Mouse (Mus musculus) erythroblast, embryonic 14.5 days (primary cell): ENCODE results near the gene Slc15a2.

Experiments used
- GATA1 ChIP-seq: IDR thresholded peaks from 2 replicates; pipeline ENCODE4 v1.6.1; 2012; ENCODE audit warnings: low read length, inconsistent platforms, mixed read lengths
- TAL1 ChIP-seq: IDR thresholded peaks from 3 replicates; pipeline ENCODE4 v1.6.1; 2012; ENCODE audit warnings: low read length, inconsistent platforms, mixed read lengths

DNA sequence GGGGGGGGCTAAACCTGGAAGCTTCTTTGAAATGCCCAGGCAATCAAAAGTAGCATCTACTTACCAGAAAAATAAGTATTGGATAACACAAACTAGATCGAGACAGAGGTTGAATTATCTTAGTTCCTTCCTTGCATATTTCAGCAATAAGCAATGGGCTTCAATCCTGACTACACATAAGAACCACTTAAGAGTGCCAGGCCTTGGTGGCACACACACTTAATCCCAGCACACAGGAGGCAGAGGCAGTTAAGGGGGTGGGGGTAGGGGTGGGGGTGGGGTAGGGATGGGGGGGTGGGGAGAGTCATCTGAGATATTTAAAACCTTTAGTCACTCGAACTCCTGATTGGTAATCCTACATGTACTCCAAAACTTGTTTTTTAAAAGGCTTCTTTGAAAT lies 13.5 kb downstream of the Slc15a2 start:
- TF ChIP-seq GATA1 (no peak), TAL1 (no peak)
